ENCODE assay signal across 10 mouse cellular contexts in the genomic region with DNA sequence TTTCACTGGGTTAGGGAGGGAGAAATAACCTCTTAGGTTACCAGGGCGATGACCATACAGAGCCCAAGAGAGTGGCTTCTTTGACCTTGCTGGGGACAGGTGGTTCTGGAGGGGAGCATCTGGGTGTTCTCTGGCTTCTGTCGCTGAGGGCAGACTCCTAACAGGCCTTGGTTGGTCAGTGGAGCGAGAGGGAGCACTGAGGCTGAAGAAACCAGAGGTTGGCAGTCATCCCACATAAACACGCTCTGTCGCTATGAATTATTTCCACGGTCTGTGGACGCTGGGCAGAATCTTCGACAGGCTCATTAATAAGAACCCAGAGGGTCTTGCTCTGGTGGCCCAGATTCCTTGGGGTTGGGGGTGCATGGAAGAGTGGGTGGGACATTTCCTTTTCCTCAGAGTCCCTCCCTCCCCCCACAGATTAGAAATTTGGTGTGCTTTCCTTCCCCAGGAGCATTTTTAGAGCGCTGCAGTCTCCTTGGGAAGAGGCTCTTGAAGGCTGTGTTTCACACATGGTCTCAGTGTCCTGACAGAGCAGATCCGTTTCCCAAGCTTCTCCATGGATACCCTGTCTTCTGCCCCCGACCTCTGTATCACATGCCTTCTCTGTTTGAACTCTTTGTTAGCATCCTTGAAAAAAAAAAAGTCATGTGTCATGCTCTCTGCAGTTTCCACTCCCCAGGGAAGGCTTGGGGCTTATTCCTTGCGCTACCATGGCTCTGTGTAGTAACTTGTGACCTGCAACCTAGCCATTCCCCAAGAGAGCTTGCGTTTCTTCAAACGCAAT.
DNase-seq lines count a peak whose midpoint lies in the region; ATAC-seq and TF ChIP-seq lines count a peak whose summit lies in the region.
"Had no signal": no experiment of that assay in that cellular context is flagged by ENCODE, and none has a peak within 500 bp of the region (broad histone marks: within the 10 kb centered on the region; RNA-seq: fewer than 3 reads in every experiment).

No protein-coding gene starts in this region.

- no peak overlapping the region for H3K27ac ChIP-seq in stomach, embryonic 14.5 days (ENCODE audit: low read length)
- H3K27ac ChIP-seq in stomach, postnatal 0 days (replicated peaks) = no peak overlapping the region
- no peak overlapping the region for H3K27ac ChIP-seq in left cerebral cortex, adult 2 months

- no peak for TF ChIP-seq CTCF in stomach, postnatal 0 days (IDR thresholded peaks at IDR 0.05; ENCODE audit: low read depth)
- no peak for TF ChIP-seq CTCF in left cerebral cortex, adult 2 months (IDR thresholded peaks at IDR 0.05)

- no peaks in the 10 kb centered on the region for H3K27me3 ChIP-seq in stomach, embryonic 14.5 days (ENCODE audit: control insufficient read depth, insufficient read depth, low read length)
- H3K27me3 ChIP-seq in stomach, postnatal 0 days (ENCODE audit: control insufficient read depth, insufficient read depth, low read length) = no peaks in the 10 kb centered on the region

- ATAC-seq in stomach, embryonic 14.5 days (ENCODE audit: insufficient number of reproducible peaks, insufficient read depth, low FRiP score, low read depth) = 0 out of 2 replicates have a peak, but pooled peaks have one; percentile 16
- ATAC-seq in stomach, postnatal 0 days (ENCODE audit: low FRiP score, low TSS enrichment) = no peak

- no peak overlapping the region for H3K4me3 ChIP-seq in stomach, embryonic 14.5 days (ENCODE audit: low read depth, low read length)
- no peak overlapping the region for H3K4me3 ChIP-seq in stomach, postnatal 0 days (ENCODE audit: low read depth, low read length)
- H3K4me3 ChIP-seq in left cerebral cortex, adult 2 months = no peak overlapping the region

- intact Hi-C loops in left cerebral cortex, adult 2 months (cut with DNase I) = loop anchor here (5.0 kb wide), 1 partner anchor 299 kb away; no protein-coding TSS in a partner anchor

- TF ChIP-seq EP300 in stomach, postnatal 0 days (optimal IDR thresholded peaks at IDR 0.05) = no peak

- H3K9me3 ChIP-seq in stomach, embryonic 14.5 days (ENCODE audit: control insufficient read depth, low read depth, low read length) = no peaks in the 10 kb centered on the region
- H3K9me3 ChIP-seq in stomach, postnatal 0 days (ENCODE audit: control insufficient read depth, low read length) = no peaks in the 10 kb centered on the region

- peaks cover 24% of the 10 kb centered on the region for H3K4me1 ChIP-seq in stomach, embryonic 14.5 days (ENCODE audit: control insufficient read depth, insufficient read depth, low read length)
- 0 out of 2 replicates have a peak, but pooled peaks cover 2% of the 10 kb centered on the region for H3K4me1 ChIP-seq in stomach, postnatal 0 days (replicated peaks; ENCODE audit: control insufficient read depth, insufficient read depth)

- no peak overlapping the region for H3K4me2 ChIP-seq in stomach, embryonic 14.5 days (replicated peaks; ENCODE audit: low read depth, low read length)
- H3K4me2 ChIP-seq in stomach, postnatal 0 days (replicated peaks; ENCODE audit: low read depth) = no peak overlapping the region

- DNase-seq in adrenal gland, adult 2 months = peak; percentile 29
- DNase-seq in adrenal gland, postnatal 25 days = no peak
- no peak for DNase-seq in stomach, postnatal 0 days (ENCODE audit: low spot score)
- DNase-seq in kidney, adult 8-10 months = peak; percentile 74 to 81
- DNase-seq in retina, postnatal 7 days (ENCODE audit: low read depth, low spot score) = peak; percentile 45
- DNase-seq in left cerebral cortex, adult 2 months (ENCODE audit: extremely low spot score in 1 of 2, low spot score in 2 of 2) = no peak
- DNase-seq in gastrocnemius, adult 18-20 months (ENCODE audit: low spot score) = no peak
- DNase-seq: right cerebral cortex, adult 18-20 months; thymus, postnatal 25 days had no signal

- WGBS in stomach, embryonic 14.5 days = 50% methylated on average over 14 of the region's 14 CpGs
- WGBS in stomach, postnatal 0 days = 55% methylated on average over 14 of the region's 14 CpGs

- no peak overlapping the region for H3K9ac ChIP-seq in stomach, embryonic 14.5 days (replicated peaks; ENCODE audit: low read depth, low read length)
- H3K9ac ChIP-seq in stomach, postnatal 0 days (ENCODE audit: low read length) = no peak overlapping the region

- H3K36me3 ChIP-seq in stomach, embryonic 14.5 days (ENCODE audit: control insufficient read depth, insufficient read depth, low read length) = no peaks in the 10 kb centered on the region
- H3K36me3 ChIP-seq in stomach, postnatal 0 days (ENCODE audit: control insufficient read depth, insufficient read depth, low read length) = no peaks in the 10 kb centered on the region

Comparison
In these comparisons a context has a peak if more than half of its experiments do, and no peak if none do; other contexts are left out.
1. DNase-seq: peak in adrenal gland, adult 2 months (single experiment), kidney, adult 8-10 months (2 of 2) and retina, postnatal 7 days (single experiment); none in adrenal gland, postnatal 25 days (single experiment), stomach, postnatal 0 days (single experiment), left cerebral cortex, adult 2 months (0 of 2) and gastrocnemius, adult 18-20 months (single experiment).